Mouse (Mus musculus) testis, adult 2 months (tissue): ENCODE data around the gene Ccdc194.

Source experiments
- CTCF ChIP-seq: fragments of 200-500 bp; IDR thresholded peaks from 2 replicates; pipeline ENCODE4 v1.5.1; 2012; ENCODE audit warnings: low read depth, mild to moderate bottlenecking, inconsistent platforms, low read length, moderate library complexity; ENCODE audit not compliant: control insufficient read depth, insufficient read depth, insufficient replicate concordance
- POLR2A ChIP-seq: fragments of 200-500 bp; IDR thresholded peaks from 2 replicates; pipeline ENCODE4 v1.6.1; 2012; ENCODE audit warnings: low read depth, mild to moderate bottlenecking, inconsistent platforms, low read length, moderate library complexity; ENCODE audit not compliant: control insufficient read depth

GRCm38 (mm10) chr8:71511644-71512043 is 13.9 kb downstream of the Ccdc194 start, which contains the start of gene Plvap:
- TF ChIP-seq CTCF (no peak), POLR2A (no peak)
